7 mouse cellular contexts compared by ENCODE assay signal in genomic region chr5:135107521-135108501, GRCm38 (mm10). TPM values are rescaled to one million over a fixed set of nuclear protein-coding genes. Genes with fewer than 3 reads are reported as not detected.
DNase-seq lines count a peak whose midpoint lies in the region; ATAC-seq and TF ChIP-seq lines count a peak whose summit lies in the region.

No protein-coding gene starts in this region.

- H3K4me3 ChIP-seq in hindbrain, embryonic 16.5 days (ENCODE audit: low read length) = peak overlapping the region; percentile 55
- H3K4me3 ChIP-seq in limb, embryonic 14.5 days (replicated peaks; ENCODE audit: low read length) = peak overlapping the region; percentile 53
- peak overlapping the region; percentile 51; the same call in 1 of the 2 replicates for H3K4me3 ChIP-seq in midbrain, embryonic 13.5 days (replicated peaks)

- ATAC-seq in hindbrain, embryonic 16.5 days = 0 out of 2 replicates have a peak, but pooled peaks have one; percentile 40
- no peak for ATAC-seq in limb, embryonic 14.5 days (ENCODE audit: low FRiP score, low read depth)
- ATAC-seq in midbrain, embryonic 13.5 days = peak; percentile 38; the same call in 1 of the 2 replicates

- no peaks in the 10 kb centered on the region for H3K36me3 ChIP-seq in hindbrain, embryonic 16.5 days (ENCODE audit: control insufficient read depth, insufficient read depth, low read length)
- H3K36me3 ChIP-seq in limb, embryonic 14.5 days (ENCODE audit: control insufficient read depth, insufficient read depth, low read length) = no peaks in the 10 kb centered on the region
- H3K36me3 ChIP-seq in midbrain, embryonic 13.5 days = no peaks in the 10 kb centered on the region

- intact Hi-C loops in gastrocnemius, postnatal 14 days (cut with DNase I; ENCODE audit: low total_unique reads) = no loop called here

- WGBS in hindbrain, embryonic 16.5 days = 9% methylated on average over 40 of the region's 40 CpGs
- WGBS in limb, embryonic 14.5 days = 9% methylated on average over 40 of the region's 40 CpGs
- WGBS in midbrain, embryonic 13.5 days = 8% methylated on average over 40 of the region's 40 CpGs

- H3K27ac ChIP-seq in hindbrain, embryonic 16.5 days (ENCODE audit: low read depth, low read length) = no peak overlapping the region
- H3K27ac ChIP-seq in limb, embryonic 14.5 days (replicated peaks; ENCODE audit: low read depth, low read length) = no peak overlapping the region
- no peak overlapping the region for H3K27ac ChIP-seq in midbrain, embryonic 13.5 days

- H3K27me3 ChIP-seq in hindbrain, embryonic 16.5 days (replicated peaks; ENCODE audit: control insufficient read depth, insufficient read depth, low read length) = peaks cover 43% of the 10 kb centered on the region
- H3K27me3 ChIP-seq in limb, embryonic 14.5 days (ENCODE audit: control insufficient read depth, insufficient read depth, low read length) = peaks cover 33% of the 10 kb centered on the region
- peaks cover 53% of the 10 kb centered on the region for H3K27me3 ChIP-seq in midbrain, embryonic 13.5 days

- TF ChIP-seq POLR2A in limb, embryonic 14.5 days (IDR thresholded peaks at IDR 0.05; ENCODE audit: borderline replicate concordance, extremely low read depth, insufficient read depth, insufficient read length) = no peak

- DNase-seq in adrenal gland, adult (ENCODE audit: inconsistent age in 2 of 2, low spot score in 1 of 2) = peak; percentile 88 to 96
- DNase-seq in cerebellum, postnatal 14 days = peak; percentile 70 to 79
- peak; percentile 86 for DNase-seq in gastrocnemius, postnatal 14 days
- DNase-seq in limb, embryonic 14.5 days (ENCODE audit: low spot score) = peak; percentile 55
- DNase-seq in spleen, adult 12 weeks (ENCODE audit: low spot score) = peak; percentile 15

- H3K9ac ChIP-seq in hindbrain, embryonic 16.5 days (ENCODE audit: low read depth, low read length) = no peak overlapping the region
- H3K9ac ChIP-seq in limb, embryonic 14.5 days (ENCODE audit: low read depth, low read length, severe bottlenecking) = peak overlapping the region; percentile 36; the same call in 1 of the 2 replicates
- no peak overlapping the region for H3K9ac ChIP-seq in midbrain, embryonic 13.5 days (replicated peaks)

- peaks cover 11% of the 10 kb centered on the region for H3K4me1 ChIP-seq in hindbrain, embryonic 16.5 days (ENCODE audit: control insufficient read depth, insufficient read depth, low read depth, low read length)
- peaks cover 2% of the 10 kb centered on the region; the same call in 1 of the 2 replicates for H3K4me1 ChIP-seq in limb, embryonic 14.5 days (ENCODE audit: control insufficient read depth, insufficient read depth, low read length)
- peaks cover 18% of the 10 kb centered on the region for H3K4me1 ChIP-seq in midbrain, embryonic 13.5 days (replicated peaks)

- H3K9me3 ChIP-seq in hindbrain, embryonic 16.5 days (ENCODE audit: control insufficient read depth, low read length) = no peaks in the 10 kb centered on the region
- no peaks in the 10 kb centered on the region for H3K9me3 ChIP-seq in limb, embryonic 14.5 days (ENCODE audit: control insufficient read depth, low read length)
- H3K9me3 ChIP-seq in midbrain, embryonic 13.5 days = no peaks in the 10 kb centered on the region

- H3K4me2 ChIP-seq in hindbrain, embryonic 16.5 days (ENCODE audit: low read length) = peak overlapping the region; percentile 93
- peak overlapping the region; percentile 98 for H3K4me2 ChIP-seq in limb, embryonic 14.5 days (replicated peaks; ENCODE audit: low read depth, low read length, severe bottlenecking)
- H3K4me2 ChIP-seq in midbrain, embryonic 13.5 days (replicated peaks) = peak overlapping the region; percentile 86

RNA-seq across cellular contexts. Expression of gene Mlxipl, which starts 18.1 kb away (rescaled TPM):
- total RNA-seq in gastrocnemius, postnatal 14 days (2021) = 10 to 100 TPM; 37.5 to 40.6 TPM
- 0.66 and 0.84 TPM in 2 replicates for polyA plus RNA-seq in hindbrain, embryonic 16.5 days (2015; fragmentation: Nextera tagmentation; extraction: Ambion mirVana)
- polyA plus RNA-seq in limb, embryonic 14.5 days (2012; rRNA removed) = 3.3 and 5.3 TPM in 2 replicates
- 0.54 and 1.6 TPM in 2 replicates for polyA plus RNA-seq in limb, embryonic 14.5 days (2014; fragmentation: Nextera tagmentation; extraction: Ambion mirVana)
- polyA plus RNA-seq in midbrain, embryonic 13.5 days (2015; fragmentation: Nextera tagmentation; extraction: Ambion mirVana) = 1.2 and 1.6 TPM in 2 replicates

RNA-seq across cellular contexts. Expression of gene Vps37d, which starts 29.7 kb away (rescaled TPM):
- 1 to 10 TPM in 1 of 2 experiments, under 1 TPM in 1; 0.84 to 1.7 TPM for total RNA-seq in gastrocnemius, postnatal 14 days (2021)
- 29.4 and 29.8 TPM in 2 replicates for polyA plus RNA-seq in hindbrain, embryonic 16.5 days (2015; fragmentation: Nextera tagmentation; extraction: Ambion mirVana)
- 24.5 and 32.0 TPM in 2 replicates for polyA plus RNA-seq in limb, embryonic 14.5 days (2012; rRNA removed)
- 10.7 and 12.3 TPM in 2 replicates for polyA plus RNA-seq in limb, embryonic 14.5 days (2014; fragmentation: Nextera tagmentation; extraction: Ambion mirVana)
- 24.0 and 32.1 TPM in 2 replicates for polyA plus RNA-seq in midbrain, embryonic 13.5 days (2015; fragmentation: Nextera tagmentation; extraction: Ambion mirVana)

RNA-seq across cellular contexts. Expression of gene Tbl2, which starts 41.6 kb away (rescaled TPM):
- 10 to 100 TPM; 11.9 to 13.3 TPM for total RNA-seq in gastrocnemius, postnatal 14 days (2021)
- 15.0 and 17.2 TPM in 2 replicates for polyA plus RNA-seq in hindbrain, embryonic 16.5 days (2015; fragmentation: Nextera tagmentation; extraction: Ambion mirVana)
- polyA plus RNA-seq in limb, embryonic 14.5 days (2012; rRNA removed) = 23.2 and 25.7 TPM in 2 replicates
- polyA plus RNA-seq in limb, embryonic 14.5 days (2014; fragmentation: Nextera tagmentation; extraction: Ambion mirVana) = 29.8 and 32.1 TPM in 2 replicates
- 13.7 and 14.3 TPM in 2 replicates for polyA plus RNA-seq in midbrain, embryonic 13.5 days (2015; fragmentation: Nextera tagmentation; extraction: Ambion mirVana)

RNA-seq across cellular contexts. Expression of gene Bud23, which starts 43.1 kb away (rescaled TPM):
- 10 to 100 TPM; 24.7 to 33.0 TPM for total RNA-seq in gastrocnemius, postnatal 14 days (2021)
- 77.0 and 81.1 TPM in 2 replicates for polyA plus RNA-seq in hindbrain, embryonic 16.5 days (2015; fragmentation: Nextera tagmentation; extraction: Ambion mirVana)
- polyA plus RNA-seq in limb, embryonic 14.5 days (2012; rRNA removed) = 107 and 121 TPM in 2 replicates
- 101 and 108 TPM in 2 replicates for polyA plus RNA-seq in limb, embryonic 14.5 days (2014; fragmentation: Nextera tagmentation; extraction: Ambion mirVana)
- 89.8 and 103 TPM in 2 replicates for polyA plus RNA-seq in midbrain, embryonic 13.5 days (2015; fragmentation: Nextera tagmentation; extraction: Ambion mirVana)

RNA-seq across cellular contexts. Expression of gene Dnajc30, which starts 43.8 kb away (rescaled TPM):
- total RNA-seq in gastrocnemius, postnatal 14 days (2021) = 10 to 100 TPM; 24.0 to 25.8 TPM
- polyA plus RNA-seq in hindbrain, embryonic 16.5 days (2015; fragmentation: Nextera tagmentation; extraction: Ambion mirVana) = 44.0 and 45.3 TPM in 2 replicates
- polyA plus RNA-seq in limb, embryonic 14.5 days (2012; rRNA removed) = 29.1 and 31.3 TPM in 2 replicates
- polyA plus RNA-seq in limb, embryonic 14.5 days (2014; fragmentation: Nextera tagmentation; extraction: Ambion mirVana) = 32.6 and 39.2 TPM in 2 replicates
- 40.4 and 41.3 TPM in 2 replicates for polyA plus RNA-seq in midbrain, embryonic 13.5 days (2015; fragmentation: Nextera tagmentation; extraction: Ambion mirVana)

Comparison
In these comparisons a context has a peak if more than half of its experiments do, and no peak if none do; other contexts are left out.
1. DNase-seq: peak in every context shown above with its lines; median percentile 92 in adrenal gland, adult; 86 in gastrocnemius, postnatal 14 days; 74 in cerebellum, postnatal 14 days; 55 in limb, embryonic 14.5 days; 15 in spleen, adult 12 weeks.